In the genomic region with DNA sequence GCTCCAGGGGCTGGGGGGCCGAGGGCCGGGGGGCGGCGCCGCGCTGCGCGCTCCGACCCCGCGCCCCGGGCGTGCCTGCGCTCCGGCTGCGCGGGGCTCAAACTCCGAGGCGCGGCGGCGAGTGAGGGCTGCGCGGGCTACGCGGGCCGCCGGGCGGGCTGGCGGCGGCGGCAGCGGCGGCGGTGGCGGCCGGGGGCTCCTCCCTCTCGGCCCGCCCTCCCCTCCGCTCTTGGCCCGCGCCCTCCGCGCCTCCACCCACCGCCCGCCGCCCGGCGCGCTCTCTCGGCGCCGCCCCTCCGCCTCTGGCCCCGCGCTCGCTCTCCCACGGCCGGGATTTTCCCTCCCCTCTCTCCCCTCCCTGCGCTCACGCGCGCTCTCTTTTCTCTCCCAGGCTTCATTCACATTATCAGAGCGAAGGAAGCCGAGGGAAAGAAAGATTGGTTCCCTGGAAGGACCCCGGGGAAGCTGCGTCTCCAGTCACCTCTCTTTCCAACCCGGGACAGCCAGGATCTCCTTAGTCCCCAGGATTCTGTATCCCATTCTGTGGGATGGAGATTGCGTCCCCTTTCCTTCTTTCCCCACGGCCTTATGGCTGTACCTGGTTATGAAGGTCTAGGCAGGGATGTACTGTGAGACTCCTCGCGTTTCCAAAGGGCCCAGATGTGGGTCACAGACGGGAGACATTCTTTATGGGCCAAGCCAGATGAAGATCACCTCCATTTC, we compare ENCODE assay signal across 8 mouse cellular contexts. TPM values are rescaled to one million over a fixed set of nuclear protein-coding genes. Genes with fewer than 3 reads are reported as not detected.
A peak's percentile ranks its signal among the peaks of the same experiment; 100 is the strongest.
DNase-seq lines count a peak whose midpoint lies in the region; ATAC-seq and TF ChIP-seq lines count a peak whose summit lies in the region.

Gene Cacng4 (minus strand): TSS at position 11 of the 723 bp plus-strand sequence.

- H3K27ac ChIP-seq in cerebellum, adult 2 months (ENCODE audit: insufficient read depth, low read length): no peak within 1 kb of the TSS
- peak within 1 kb of the TSS; percentile 98 for H3K27ac ChIP-seq in hindbrain, embryonic 13.5 days
- 0 out of 2 replicates have a peak within 1 kb of the TSS, but pooled peaks have one; percentile 9 for H3K27ac ChIP-seq in limb, embryonic 14.5 days (replicated peaks; ENCODE audit: low read depth, low read length)
- H3K27ac ChIP-seq in olfactory bulb, adult 2 months (ENCODE audit: insufficient read depth, low read depth, low read length): peak within 1 kb of the TSS; percentile 60

- no peaks in the 10 kb centered on the region for H3K9me3 ChIP-seq in hindbrain, embryonic 13.5 days
- H3K9me3 ChIP-seq in limb, embryonic 14.5 days (ENCODE audit: control insufficient read depth, low read length): no peaks in the 10 kb centered on the region

- H3K27me3 ChIP-seq in cerebellum, adult 2 months (ENCODE audit: control insufficient read depth, insufficient read depth, low read length): peaks cover 13% of the 10 kb centered on the region; the same call in 1 of the 2 replicates
- H3K27me3 ChIP-seq in hindbrain, embryonic 13.5 days: 0 out of 2 replicates have a peak, but pooled peaks cover 3% of the 10 kb centered on the region
- peaks cover 51% of the 10 kb centered on the region for H3K27me3 ChIP-seq in limb, embryonic 14.5 days (ENCODE audit: control insufficient read depth, insufficient read depth, low read length)

- peak in 1 of 2 experiments; percentile 11 for DNase-seq in cerebellum, adult 2 months
- no peak for DNase-seq in cerebellum, postnatal 36 days
- DNase-seq in ovary, postnatal 36 days (ENCODE audit: low spot score): peak; percentile 41
- no peak for DNase-seq in ovary, adult 18-20 months (ENCODE audit: low spot score)
- DNase-seq in limb, embryonic 14.5 days (ENCODE audit: low spot score): peak; percentile 47
- no peak for DNase-seq in spleen, postnatal 36 days (ENCODE audit: low spot score in 2 of 2)

- peaks cover 3% of the 10 kb centered on the region for H3K36me3 ChIP-seq in hindbrain, embryonic 13.5 days
- no peaks in the 10 kb centered on the region for H3K36me3 ChIP-seq in limb, embryonic 14.5 days (ENCODE audit: control insufficient read depth, insufficient read depth, low read length)

- 0 out of 2 replicates have a peak, but pooled peaks cover 7% of the 10 kb centered on the region for H3K4me1 ChIP-seq in cerebellum, adult 2 months (ENCODE audit: control insufficient read depth, insufficient read depth, low read length)
- H3K4me1 ChIP-seq in hindbrain, embryonic 13.5 days (replicated peaks): peaks cover 78% of the 10 kb centered on the region
- H3K4me1 ChIP-seq in limb, embryonic 14.5 days (ENCODE audit: control insufficient read depth, insufficient read depth, low read length): peaks cover 22% of the 10 kb centered on the region
- H3K4me1 ChIP-seq in olfactory bulb, adult 2 months (ENCODE audit: control insufficient read depth, insufficient read depth, low read length): peaks cover 33% of the 10 kb centered on the region

- no peak for TF ChIP-seq POLR2A in cerebellum, adult 2 months (IDR thresholded peaks at IDR 0.05; ENCODE audit: borderline replicate concordance, insufficient read depth, low read length)
- TF ChIP-seq POLR2A in limb, embryonic 14.5 days (IDR thresholded peaks at IDR 0.05; ENCODE audit: borderline replicate concordance, extremely low read depth, insufficient read depth, insufficient read length): no peak
- no peak for TF ChIP-seq POLR2A in olfactory bulb, adult 2 months (IDR thresholded peaks at IDR 0.05; ENCODE audit: insufficient read depth, low read depth, low read length)

- peak within 1 kb of the TSS; percentile 45 for H3K4me3 ChIP-seq in cerebellum, adult 2 months (replicated peaks; ENCODE audit: insufficient read depth, low read depth, low read length)
- H3K4me3 ChIP-seq in hindbrain, embryonic 13.5 days: peak within 1 kb of the TSS; percentile 79
- H3K4me3 ChIP-seq in limb, embryonic 14.5 days (replicated peaks; ENCODE audit: low read length): peak within 1 kb of the TSS; percentile 66
- peak within 1 kb of the TSS; percentile 95 for H3K4me3 ChIP-seq in olfactory bulb, adult 2 months (ENCODE audit: insufficient read depth, low read depth, low read length)

- WGBS in cerebellum, adult 2 months: 9% methylated on average over 65 of the region's 73 CpGs
- under 1% methylated on average over 39 of the region's 73 CpGs for WGBS in hindbrain, embryonic 13.5 days
- WGBS in limb, embryonic 14.5 days: 0% methylated on average over 14 of the region's 73 CpGs
- WGBS in olfactory bulb, adult 2 months: 13% methylated on average over 69 of the region's 73 CpGs

- peak within 1 kb of the TSS; percentile 68 for H3K4me2 ChIP-seq in hindbrain, embryonic 13.5 days
- H3K4me2 ChIP-seq in limb, embryonic 14.5 days (replicated peaks; ENCODE audit: low read depth, low read length, severe bottlenecking): peak within 1 kb of the TSS; percentile 99

- ATAC-seq in hindbrain, embryonic 13.5 days (ENCODE audit: low FRiP score): peak; percentile 41
- ATAC-seq in limb, embryonic 14.5 days (ENCODE audit: low FRiP score, low read depth): peak; percentile 62

- TF ChIP-seq CTCF in cerebellum, adult 2 months (IDR thresholded peaks at IDR 0.05; ENCODE audit: borderline replicate concordance, insufficient read depth, low read depth, low read length): no peak
- TF ChIP-seq CTCF in olfactory bulb, adult 2 months (IDR thresholded peaks at IDR 0.05; ENCODE audit: insufficient read depth, low read depth, low read length): no peak

- peak within 1 kb of the TSS; percentile 93 for H3K9ac ChIP-seq in hindbrain, embryonic 13.5 days
- peak within 1 kb of the TSS; percentile 60 for H3K9ac ChIP-seq in limb, embryonic 14.5 days (ENCODE audit: low read depth, low read length, severe bottlenecking)

RNA-seq across cellular contexts. Expression of gene Cacng4, which starts in this region (rescaled TPM):
- 24.5 and 25.6 TPM in 2 replicates for polyA plus RNA-seq in cerebellum, adult 2 months (2012; rRNA removed)
- 50.0 TPM in 2 replicates for polyA plus RNA-seq in hindbrain, embryonic 13.5 days (2015; fragmentation: Nextera tagmentation; extraction: Ambion mirVana)
- polyA plus RNA-seq in limb, embryonic 14.5 days (2012; rRNA removed): 13.9 and 16.5 TPM in 2 replicates
- 4.8 and 10.9 TPM in 2 replicates for polyA plus RNA-seq in limb, embryonic 14.5 days (2014; fragmentation: Nextera tagmentation; extraction: Ambion mirVana)
- polyA plus RNA-seq in olfactory bulb, adult 2 months (2012; ENCODE audit: insufficient read depth, insufficient read length, low replicate concordance, missing spikeins): not detected in 2 replicates

Comparison
In these comparisons a context has a peak if more than half of its experiments do, and no peak if none do; other contexts are left out.
1. DNase-seq: peak in ovary, postnatal 36 days (single experiment) and limb, embryonic 14.5 days (single experiment); none in cerebellum, postnatal 36 days (0 of 2), ovary, adult 18-20 months (single experiment) and spleen, postnatal 36 days (0 of 2).
2. H3K4me3 ChIP-seq: peak in every context shown above with its lines; median percentile 95 in olfactory bulb, adult 2 months; 79 in hindbrain, embryonic 13.5 days; 66 in limb, embryonic 14.5 days; 45 in cerebellum, adult 2 months.